Mouse (Mus musculus) neural tube, embryonic 13.5 days (tissue): ENCODE results near the gene Sult6b1. TPM values are rescaled to one million over a fixed set of nuclear protein-coding genes. Genes with fewer than 3 reads are reported as not detected.
A peak's percentile ranks its signal among the peaks of the same experiment; 100 is the strongest.

Experiments
- ATAC-seq: fragments of 200-750 bp; cut with Nextera tagmentation; 2 replicates; pipeline ENCODE4 v1.8.0; 2017; ENCODE audit warnings: low read depth, mild to moderate bottlenecking, moderate TSS enrichment, moderate library complexity
- H3K27ac ChIP-seq: fragments of 300-500 bp; sonication (generic); replicated peaks from 2 replicates; pipeline ENCODE4 v1.5.1; 2015; ENCODE audit warnings: moderate library complexity, mild to moderate bottlenecking, inconsistent platforms
- H3K27me3 ChIP-seq: fragments of 300-500 bp; sonication (generic); 2 replicates; pipeline ENCODE4 v1.6.1; 2015; ENCODE audit warnings: mild to moderate bottlenecking, inconsistent platforms
- H3K36me3 ChIP-seq: fragments of 300-500 bp; sonication (generic); 2 replicates; pipeline ENCODE4 v1.6.1; 2015; ENCODE audit warnings: mild to moderate bottlenecking, inconsistent platforms
- H3K4me1 ChIP-seq: fragments of 300-500 bp; sonication (generic); replicated peaks from 2 replicates; pipeline ENCODE4 v1.6.1; 2015; ENCODE audit warnings: inconsistent platforms
- H3K4me2 ChIP-seq: fragments of 300-500 bp; sonication (generic); 2 replicates; pipeline ENCODE4 v1.6.1; 2015; ENCODE audit warnings: inconsistent platforms, mild to moderate bottlenecking, moderate library complexity
- H3K4me3 ChIP-seq: fragments of 300-500 bp; sonication (generic); 2 replicates; pipeline ENCODE4 v1.5.1; 2015; ENCODE audit warnings: mild to moderate bottlenecking, inconsistent platforms
- H3K9ac ChIP-seq: fragments of 300-500 bp; sonication (generic); 2 replicates; pipeline ENCODE4 v1.6.1; 2015; ENCODE audit warnings: moderate library complexity, mild to moderate bottlenecking, inconsistent platforms
- H3K9me3 ChIP-seq: fragments of 300-500 bp; sonication (generic); 2 replicates; pipeline ENCODE4 v1.6.1; 2016; ENCODE audit warnings: inconsistent platforms
- WGBS: fragments of 180-500 bp; shearing (Covaris S2); methylation state at CpG from one replicate; pipeline ENCODE4 v1.1.7; 2015; 5-methylcytosine and 5-hydroxymethylcytosine counted together
- polyA plus RNA-seq: library from polyadenylated mRNA; unstranded; fragments of >200 nt; fragmentation: Nextera tagmentation; extraction: Ambion mirVana; gene quantifications from 2 replicates; pipeline ENCODE4 v1.2.1, GENCODE M21; 2015

Gene Sult6b1
- polyA plus RNA-seq, 1 experiment from 2014 or later: not detected

- peak within 1 kb of the TSS; percentile 65 for H3K9ac ChIP-seq
- H3K27me3 ChIP-seq: no peaks in the 10 kb centered on the region
- H3K27ac ChIP-seq: peak within 1 kb of the TSS; percentile 33; the same call in 1 of the 2 replicates
- peak within 1 kb of the TSS; percentile 43 for H3K4me3 ChIP-seq
- H3K36me3 ChIP-seq: no peaks in the 10 kb centered on the region
- H3K9me3 ChIP-seq: no peaks in the 10 kb centered on the region
- H3K4me2 ChIP-seq: peak within 1 kb of the TSS; percentile 73
- 3% methylated on average over 28 of the region's 28 CpGs for WGBS
- ATAC-seq: peak; percentile 90
- H3K4me1 ChIP-seq: peaks cover 15% of the 10 kb centered on the region
Observed at GRCm38 (mm10) chr17:78882401-78883112, 24.2 kb downstream of the Sult6b1 start, which contains the start of gene Eif2ak2. Gene Eif2ak2 (minus strand): TSS chr17:78882573.

DNA sequence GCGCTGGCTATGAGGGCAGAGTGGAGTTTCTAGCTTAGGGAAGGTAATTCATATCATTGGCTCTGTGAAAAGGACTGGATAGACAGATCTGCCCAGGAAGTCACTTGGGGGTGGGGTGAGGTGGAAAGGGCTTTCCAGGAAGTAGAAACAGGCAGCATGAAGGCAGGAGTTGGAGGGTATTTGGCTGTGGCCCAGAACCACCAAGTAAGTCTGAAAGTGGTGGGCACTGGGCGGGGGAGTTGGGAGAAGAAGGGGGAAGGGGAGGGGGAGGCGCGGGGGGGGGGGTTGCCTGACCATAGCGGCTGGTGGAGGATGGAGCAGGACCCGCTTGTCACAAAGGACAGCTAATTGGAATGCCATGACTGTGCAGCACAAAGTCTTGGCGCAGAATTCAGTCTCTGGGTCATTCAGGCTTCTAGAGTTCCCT, 24.9 kb downstream of the Sult6b1 start:
- Histone ChIP-seq H3K36me3 (no peaks in the 10 kb centered on the region), H3K4me3 (peak overlapping the region; percentile 43), H3K9me3 (no peaks in the 10 kb centered on the region), H3K9ac (peak overlapping the region; percentile 65), H3K27ac (peak overlapping the region; percentile 33; the same call in 1 of the 2 replicates), H3K4me2 (peak overlapping the region; percentile 73), H3K27me3 (no peaks in the 10 kb centered on the region), H3K4me1 (peaks cover 15% of the 10 kb centered on the region)
- ATAC-seq: peak; percentile 70
- 11% methylated on average over 7 of the region's 7 CpGs for WGBS

DNA sequence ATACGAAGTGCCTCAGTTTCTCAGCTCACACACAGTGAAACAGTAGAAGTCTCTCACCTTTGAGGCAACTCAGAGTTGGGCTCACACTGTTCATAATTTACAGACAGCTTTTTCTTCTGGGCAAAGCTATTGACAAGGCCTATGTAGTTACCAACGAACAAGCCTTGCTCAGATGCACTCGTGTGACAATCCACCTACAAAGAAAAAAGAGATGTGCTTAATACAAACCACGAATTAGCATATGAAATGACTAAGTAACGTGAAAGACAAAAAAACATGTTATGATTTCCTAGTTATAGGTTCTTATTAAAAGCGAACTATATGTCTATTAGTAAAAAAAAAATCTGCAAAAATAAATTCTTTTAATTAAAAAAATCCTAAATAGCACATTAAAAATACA, 32.9 kb downstream of the Sult6b1 start:
- H3K27me3 ChIP-seq: no peaks in the 10 kb centered on the region
- H3K9ac ChIP-seq: no peak overlapping the region
- WGBS: 90% methylated on average over 6 of the region's 6 CpGs
- H3K4me1 ChIP-seq: no peaks in the 10 kb centered on the region
- no peak overlapping the region for H3K4me3 ChIP-seq
- ATAC-seq: no peak
- H3K4me2 ChIP-seq: no peak overlapping the region
- H3K9me3 ChIP-seq: no peaks in the 10 kb centered on the region
- no peak overlapping the region for H3K27ac ChIP-seq
- H3K36me3 ChIP-seq: no peaks in the 10 kb centered on the region

- Histone ChIP-seq H3K9me3 (no peaks in the 10 kb centered on the region), H3K4me1 (no peaks in the 10 kb centered on the region), H3K4me2 (no peak overlapping the region), H3K27ac (no peak overlapping the region), H3K36me3 (peaks cover 20% of the 10 kb centered on the region; the same call in 1 of the 2 replicates), H3K4me3 (no peak overlapping the region), H3K9ac (no peak overlapping the region), H3K27me3 (no peaks in the 10 kb centered on the region)
- ATAC-seq: no peak
- 90% methylated on average over 10 of the region's 10 CpGs for WGBS
Observed at GRCm38 (mm10) chr17:78856243-78856642, 50.5 kb downstream of the Sult6b1 start.

- Histone ChIP-seq H3K4me1 (no peaks in the 10 kb centered on the region), H3K27ac (no peak overlapping the region), H3K36me3 (peaks cover 86% of the 10 kb centered on the region), H3K27me3 (no peaks in the 10 kb centered on the region), H3K4me3 (no peak overlapping the region), H3K4me2 (no peak overlapping the region), H3K9me3 (no peaks in the 10 kb centered on the region), H3K9ac (no peak overlapping the region)
- 94% methylated on average over 7 of the region's 7 CpGs for WGBS
- no peak for ATAC-seq
Observed at GRCm38 (mm10) chr17:78842271-78842928, 64.4 kb downstream of the Sult6b1 start.

GRCm38 (mm10) chr17:78836056-78836455, 70.7 kb downstream of the Sult6b1 start:
- Histone ChIP-seq H3K27ac (peak overlapping the region; percentile 86), H3K36me3 (peaks cover 32% of the 10 kb centered on the region)

GRCm38 (mm10) chr17:78834856-78835835, 71.6 kb downstream of the Sult6b1 start, which contains the start of the genes Heatr5b and Gpatch11:
Gene Heatr5b (minus strand): TSS chr17:78835364.
Gene Gpatch11 (plus strand): TSS chr17:78835567.
- Histone ChIP-seq H3K27ac (peak within 1 kb of the TSS; percentile 88), H3K9me3 (no peaks in the 10 kb centered on the region), H3K4me3 (peak within 1 kb of the TSS; percentile 89), H3K4me1 (peaks cover 26% of the 10 kb centered on the region), H3K4me2 (peak within 1 kb of the TSS; percentile 88), H3K36me3 (peaks cover 35% of the 10 kb centered on the region), H3K27me3 (no peaks in the 10 kb centered on the region), H3K9ac (peak within 1 kb of the TSS; percentile 90)
- ATAC-seq: peak; percentile 99
- WGBS: under 1% methylated on average over 81 of the region's 81 CpGs

More at GRCm38 (mm10) chr17:78836056-78836455, 70.7 kb downstream of the Sult6b1 start:
- no peaks in the 10 kb centered on the region for H3K9me3 ChIP-seq
- 32% methylated on average over 2 of the region's 2 CpGs for WGBS
- H3K9ac ChIP-seq: peak overlapping the region; percentile 70
- peak overlapping the region; percentile 89 for H3K4me3 ChIP-seq
- H3K4me2 ChIP-seq: peak overlapping the region; percentile 88
- peaks cover 26% of the 10 kb centered on the region for H3K4me1 ChIP-seq
- no peaks in the 10 kb centered on the region for H3K27me3 ChIP-seq
- ATAC-seq: no peak

Other genes starting within 250 kb of the Sult6b1 start
- 5.0 TPM in 2 replicates for gene Strn, start 169.8 kb downstream of the Sult6b1 start, polyA plus RNA-seq
- gene Heatr5b, start 71.6 kb downstream of the Sult6b1 start, polyA plus RNA-seq: 20.4 and 21.4 TPM in 2 replicates
- 54.6 and 66.2 TPM in 2 replicates for gene Gpatch11, start 71.4 kb downstream of the Sult6b1 start, polyA plus RNA-seq
- gene Eif2ak2, start 24.4 kb downstream of the Sult6b1 start, polyA plus RNA-seq: 2.4 and 3.4 TPM in 2 replicates
- gene Cebpzos, start 9.5 kb upstream of the Sult6b1 start, polyA plus RNA-seq: 129 and 134 TPM in 2 replicates
- gene Cebpz, start 30.1 kb upstream of the Sult6b1 start, polyA plus RNA-seq: 52.0 and 55.8 TPM in 2 replicates
- gene Ndufaf7, start 30.1 kb upstream of the Sult6b1 start, polyA plus RNA-seq: 59.8 and 64.7 TPM in 2 replicates
- gene Prkd3, start 113.8 kb upstream of the Sult6b1 start, polyA plus RNA-seq: 16.8 and 19.9 TPM in 2 replicates
- gene Qpct, start 144.9 kb upstream of the Sult6b1 start, polyA plus RNA-seq: 12.5 TPM in 2 replicates